In genomic region chr3:38143147-38143883, GRCm38 (mm10) we compare ENCODE assay signal across 8 mouse cellular contexts.
DNase-seq lines count a peak whose midpoint lies in the region; ATAC-seq and TF ChIP-seq lines count a peak whose summit lies in the region.

No protein-coding gene starts in this region.

- WGBS in forebrain, postnatal 0 days = 28% methylated on average over 11 of the region's 11 CpGs
- 51% methylated on average over 11 of the region's 11 CpGs for WGBS in liver, embryonic 16.5 days (ENCODE audit: insufficient replicate concordance)
- WGBS in neural tube, embryonic 13.5 days = 43% methylated on average over 11 of the region's 11 CpGs

- H3K9me3 ChIP-seq in forebrain, postnatal 0 days (ENCODE audit: low read length) = no peaks in the 10 kb centered on the region
- H3K9me3 ChIP-seq in liver, embryonic 16.5 days (replicated peaks; ENCODE audit: control insufficient read depth, low read length) = no peaks in the 10 kb centered on the region
- H3K9me3 ChIP-seq in neural tube, embryonic 13.5 days = no peaks in the 10 kb centered on the region

- no peak overlapping the region for H3K4me3 ChIP-seq in forebrain, postnatal 0 days (ENCODE audit: low read depth, low read length)
- H3K4me3 ChIP-seq in liver, embryonic 16.5 days (ENCODE audit: low read depth, low read length) = no peak overlapping the region
- H3K4me3 ChIP-seq in neural tube, embryonic 13.5 days = no peak overlapping the region

- TF ChIP-seq CTCF in forebrain, postnatal 0 days (IDR thresholded peaks at IDR 0.05; ENCODE audit: low read depth) = peak; percentile 48

- no peaks in the 10 kb centered on the region for H3K36me3 ChIP-seq in forebrain, postnatal 0 days (ENCODE audit: insufficient read depth)
- H3K36me3 ChIP-seq in liver, embryonic 16.5 days (ENCODE audit: control insufficient read depth, insufficient read depth) = no peaks in the 10 kb centered on the region
- H3K36me3 ChIP-seq in neural tube, embryonic 13.5 days = no peaks in the 10 kb centered on the region

- 0 out of 2 replicates have a peak, but pooled peaks cover 7% of the 10 kb centered on the region for H3K4me1 ChIP-seq in forebrain, postnatal 0 days (ENCODE audit: insufficient read depth)
- no peaks in the 10 kb centered on the region; the same call in 1 of the 2 replicates for H3K4me1 ChIP-seq in liver, embryonic 16.5 days (ENCODE audit: control insufficient read depth, low read depth, low read length)
- H3K4me1 ChIP-seq in neural tube, embryonic 13.5 days (replicated peaks) = peaks cover 11% of the 10 kb centered on the region

- no peak overlapping the region for H3K4me2 ChIP-seq in forebrain, postnatal 0 days (ENCODE audit: low read depth)
- H3K4me2 ChIP-seq in liver, embryonic 16.5 days (ENCODE audit: low read depth, low read length) = no peak overlapping the region
- peak overlapping the region; percentile 20; the same call in 1 of the 2 replicates for H3K4me2 ChIP-seq in neural tube, embryonic 13.5 days

- H3K27me3 ChIP-seq in forebrain, postnatal 0 days (ENCODE audit: insufficient read depth, low read length) = no peaks in the 10 kb centered on the region
- no peaks in the 10 kb centered on the region for H3K27me3 ChIP-seq in liver, embryonic 16.5 days (ENCODE audit: control insufficient read depth, insufficient read depth, low read depth, low read length)
- no peaks in the 10 kb centered on the region for H3K27me3 ChIP-seq in neural tube, embryonic 13.5 days

- peak; percentile 88 for DNase-seq in 416B (ENCODE audit: low read depth)
- peak; percentile 67 to 68 for DNase-seq in adrenal gland, postnatal 36 days
- DNase-seq in forebrain, postnatal 0 days = peak; percentile 82
- DNase-seq in heart, postnatal 10 days = peak; percentile 70 to 71
- DNase-seq in kidney, postnatal 14 days = peak; percentile 90

- no peak overlapping the region for H3K9ac ChIP-seq in forebrain, postnatal 0 days
- H3K9ac ChIP-seq in liver, embryonic 16.5 days (ENCODE audit: low read depth, low read length) = no peak overlapping the region
- no peak overlapping the region for H3K9ac ChIP-seq in neural tube, embryonic 13.5 days

- intact Hi-C loops in heart, postnatal 10 days (cut with DNase I) = no loop called here

- no peak overlapping the region for H3K27ac ChIP-seq in forebrain, postnatal 0 days (ENCODE audit: low read depth, low read length)
- no peak overlapping the region for H3K27ac ChIP-seq in liver, embryonic 16.5 days (ENCODE audit: low read length)
- H3K27ac ChIP-seq in neural tube, embryonic 13.5 days (replicated peaks) = peak overlapping the region; percentile 71

- peak; percentile 95 for ATAC-seq in forebrain, postnatal 0 days
- 0 out of 2 replicates have a peak, but pooled peaks have one; percentile 13 for ATAC-seq in liver, embryonic 16.5 days (ENCODE audit: low read depth)
- peak; percentile 98 for ATAC-seq in neural tube, embryonic 13.5 days (ENCODE audit: low read depth)
- ATAC-seq in CD4-positive, CD25-positive, alpha-beta regulatory T cell, adult 4 months = no peak
